Mouse (Mus musculus) left cerebral cortex, adult 2 months (tissue): Measurements from ENCODE around the gene Uck2. TPM values are rescaled to one million over a fixed set of nuclear protein-coding genes. Genes with fewer than 3 reads are reported as not detected.

Experiments
- DNase-seq, 2 experiments: peaks; one replicate each; pipeline ENCODE4 v3.0.0; 2021 to 2022; ENCODE audit warnings: low spot score in 2 of 2, mixed read lengths in 1 of 2; ENCODE audit errors: extremely low spot score in 1 of 2
- H3K27ac ChIP-seq: fragments of 200-600 bp; 2 replicates; pipeline ENCODE4 v1.8.1; 2022
- H3K4me3 ChIP-seq: fragments of 200-600 bp; 2 replicates; pipeline ENCODE4 v1.8.1; 2022
- CTCF ChIP-seq: fragments of 200-600 bp; IDR thresholded peaks from 2 replicates; pipeline ENCODE4 v1.8.1; 2022; ENCODE audit warnings: antibody characterized with exemption, mild to moderate bottlenecking, moderate library complexity
- intact Hi-C: fragments of 180-260 bp; cut with DNase I; formaldehyde crosslinking; loops from one replicate; pipeline ENCODE4 v1.15.1; 2025
- total RNA-seq, 2 experiments: library from RNA; stranded (reverse); gene quantifications; 2 replicates each; pipeline ENCODE4 v1.2.3; 2021

Uck2 gene
- total RNA-seq, 2 experiments from 2014 or later = 30.9 to 42.1 TPM

GRCm38 (mm10) chr1:167295679-167296402 is 10.7 kb upstream of the Uck2 start:
- TF ChIP-seq CTCF = no peak
- intact Hi-C loops = no loop called here
- Histone ChIP-seq H3K4me3 (no peak overlapping the region), H3K27ac (no peak overlapping the region)
- DNase-seq = no peak

GRCm38 (mm10) chr1:167292447-167292846 is 7.3 kb upstream of the Uck2 start:
- Histone ChIP-seq H3K27ac (no peak overlapping the region), H3K4me3 (no peak overlapping the region)
- intact Hi-C loops = no loop called here
- no peak for DNase-seq
- TF ChIP-seq CTCF = no peak

GRCm38 (mm10) chr1:167291610-167292009 is 6.5 kb upstream of the Uck2 start:
- no peak overlapping the region for H3K4me3 ChIP-seq
- DNase-seq = no peak
- intact Hi-C loops = no loop called here
- TF ChIP-seq CTCF = no peak
- H3K27ac ChIP-seq = no peak overlapping the region

GRCm38 (mm10) chr1:167290263-167290592 is 5.1 kb upstream of the Uck2 start:
- intact Hi-C loops = no loop called here
- DNase-seq = no peak
- TF ChIP-seq CTCF = no peak
- no peak overlapping the region for H3K4me3 ChIP-seq
- no peak overlapping the region for H3K27ac ChIP-seq

GRCm38 (mm10) chr1:167289567-167290262 is 4.6 kb upstream of the Uck2 start:
- intact Hi-C loops = loop anchor here (5.0 kb wide), 1 partner anchor 898 kb away; no protein-coding TSS in a partner anchor
- no peak overlapping the region for H3K4me3 ChIP-seq
- TF ChIP-seq CTCF = no peak; the same call in 1 of the 2 replicates
- no peak for DNase-seq
- no peak overlapping the region for H3K27ac ChIP-seq

GRCm38 (mm10) chr1:167288665-167289538 is 3.8 kb upstream of the Uck2 start:
- intact Hi-C loops = loop anchor here (5.0 kb wide), 1 partner anchor 898 kb away; no protein-coding TSS in a partner anchor

GRCm38 (mm10) chr1:167287156-167287555 is 2.0 kb upstream of the Uck2 start:
- DNase-seq = no peak
- no peak for TF ChIP-seq CTCF
- intact Hi-C loops = loop anchor here (5.0 kb wide), 1 partner anchor 900 kb away; no protein-coding TSS in a partner anchor
- H3K27ac ChIP-seq = no peak overlapping the region
- no peak overlapping the region for H3K4me3 ChIP-seq

More at GRCm38 (mm10) chr1:167288665-167289538, 3.8 kb upstream of the Uck2 start:
- Histone ChIP-seq H3K4me3 (no peak overlapping the region), H3K27ac (no peak overlapping the region)
- DNase-seq = no peak
- TF ChIP-seq CTCF = no peak

- TF ChIP-seq CTCF = no peak
- H3K27ac ChIP-seq = peak overlapping the region; percentile 91
- intact Hi-C loops = loop anchor here (2.0 to 5.0 kb wide), 3 partner anchors 23 to 902 kb away; partner anchors contain the start of gene Tmco1
Measured at GRCm38 (mm10) chr1:167285356-167285755, 236 bp upstream of the Uck2 start.

GRCm38 (mm10) chr1:167284837-167285319 is 242 bp downstream of the Uck2 start:
- H3K4me3 ChIP-seq = peak overlapping the region; percentile 72
- intact Hi-C loops = loop anchor here (2.0 to 5.0 kb wide), 4 partner anchors 24 to 902 kb away; partner anchors contain the start of gene Tmco1
- TF ChIP-seq CTCF = no peak
- peak; percentile 80 to 82 for DNase-seq
- H3K27ac ChIP-seq = peak overlapping the region; percentile 91

More at GRCm38 (mm10) chr1:167285356-167285755, 236 bp upstream of the Uck2 start:
- DNase-seq = no peak
- peak overlapping the region; percentile 72 for H3K4me3 ChIP-seq

GRCm38 (mm10) chr1:167284258-167284836 is 773 bp downstream of the Uck2 start:
- H3K27ac ChIP-seq = peak overlapping the region; percentile 91
- DNase-seq = peak; percentile 59 to 62
- H3K4me3 ChIP-seq = peak overlapping the region; percentile 72
- intact Hi-C loops = loop anchor here (2.0 to 5.0 kb wide), 3 partner anchors 24 to 42 kb away; partner anchors contain the start of gene Tmco1
- no peak; the same call in 1 of the 2 replicates for TF ChIP-seq CTCF
